Comparison of ENCODE assay signal across 13 mouse cellular contexts in genomic region chr17:56611323-56611722, GRCm38 (mm10). TPM values are rescaled to one million over a fixed set of nuclear protein-coding genes. Genes with fewer than 3 reads are reported as not detected.
DNase-seq lines count a peak whose midpoint lies in the region; ATAC-seq and TF ChIP-seq lines count a peak whose summit lies in the region.
"Had no signal": no experiment of that assay in that cellular context is flagged by ENCODE, and none has a peak within 500 bp of the region (broad histone marks: within the 10 kb centered on the region; RNA-seq: fewer than 3 reads in every experiment).

No protein-coding gene starts in this region.

- H3K9me3 ChIP-seq in heart, embryonic 12.5 days (replicated peaks), result no peaks in the 10 kb centered on the region
- no peaks in the 10 kb centered on the region for H3K9me3 ChIP-seq in midbrain, embryonic 10.5 days (replicated peaks)
- no peaks in the 10 kb centered on the region for H3K9me3 ChIP-seq in midbrain, embryonic 14.5 days (ENCODE audit: control insufficient read depth, low read length)
- no peaks in the 10 kb centered on the region for H3K9me3 ChIP-seq in liver, embryonic 16.5 days (replicated peaks; ENCODE audit: control insufficient read depth, low read length)
- H3K9me3 ChIP-seq: G1E had no signal

- H3K27me3 ChIP-seq in heart, embryonic 12.5 days (replicated peaks), result no peaks in the 10 kb centered on the region
- H3K27me3 ChIP-seq in midbrain, embryonic 10.5 days (ENCODE audit: low read depth, poor library complexity, severe bottlenecking), result no peaks in the 10 kb centered on the region
- no peaks in the 10 kb centered on the region for H3K27me3 ChIP-seq in midbrain, embryonic 14.5 days (ENCODE audit: control insufficient read depth, insufficient read depth, low read length)
- H3K27me3 ChIP-seq in liver, embryonic 16.5 days (ENCODE audit: control insufficient read depth, insufficient read depth, low read depth, low read length), result no peaks in the 10 kb centered on the region

- TF ChIP-seq POLR2A in embryonic fibroblast, embryonic 13.5 days (IDR thresholded peaks at IDR 0.05; ENCODE audit: low read depth, low read length), result 0 out of 2 replicates have a peak, but pooled peaks have one; percentile 4

- DNase-seq in heart, adult 11 months, result peak; percentile 88
- DNase-seq in midbrain, embryonic 10.5 days (ENCODE audit: low spot score), result no peak
- DNase-seq in midbrain, embryonic 14.5 days, result no peak
- DNase-seq in thymus, postnatal 36 days, result no peak
- no peak for DNase-seq in thymus, adult 18-20 months
- DNase-seq: cerebellum, adult 8-10 months; right cerebral cortex, postnatal 25 days had no signal

- ATAC-seq in heart, embryonic 12.5 days (ENCODE audit: insufficient number of reproducible peaks, low FRiP score), result no peak
- ATAC-seq in midbrain, embryonic 14.5 days (ENCODE audit: low FRiP score, low TSS enrichment), result no peak
- no peak for ATAC-seq in liver, embryonic 16.5 days (ENCODE audit: low read depth)

- no peak for TF ChIP-seq CTCF in embryonic fibroblast, embryonic 13.5 days (IDR thresholded peaks at IDR 0.05; ENCODE audit: borderline replicate concordance, insufficient read depth, low read length)

- no peak overlapping the region for H3K27ac ChIP-seq in heart, embryonic 12.5 days (ENCODE audit: poor library complexity, severe bottlenecking)
- H3K27ac ChIP-seq in midbrain, embryonic 10.5 days (replicated peaks), result no peak overlapping the region
- no peak overlapping the region for H3K27ac ChIP-seq in midbrain, embryonic 14.5 days (replicated peaks; ENCODE audit: low read depth, low read length)
- H3K27ac ChIP-seq in embryonic fibroblast, embryonic 13.5 days (ENCODE audit: insufficient read depth, low read length), result no peak overlapping the region
- H3K27ac ChIP-seq in liver, embryonic 16.5 days (ENCODE audit: low read length), result peak overlapping the region; percentile 83
- H3K27ac ChIP-seq: hindbrain, embryonic 14.5 days had no signal

- no peak overlapping the region for H3K4me3 ChIP-seq in heart, embryonic 12.5 days
- peak overlapping the region; percentile 21 for H3K4me3 ChIP-seq in midbrain, embryonic 10.5 days
- H3K4me3 ChIP-seq in midbrain, embryonic 14.5 days (replicated peaks; ENCODE audit: low read depth, low read length), result no peak overlapping the region
- H3K4me3 ChIP-seq in embryonic fibroblast, embryonic 13.5 days (ENCODE audit: insufficient read depth, low read length), result no peak overlapping the region
- H3K4me3 ChIP-seq in liver, embryonic 16.5 days (ENCODE audit: low read depth, low read length), result no peak overlapping the region

- H3K4me1 ChIP-seq in heart, embryonic 12.5 days (replicated peaks), result peaks cover 52% of the 10 kb centered on the region
- H3K4me1 ChIP-seq in midbrain, embryonic 10.5 days, result peaks cover 66% of the 10 kb centered on the region
- H3K4me1 ChIP-seq in midbrain, embryonic 14.5 days (ENCODE audit: control insufficient read depth, insufficient read depth, low read length), result peaks cover 22% of the 10 kb centered on the region
- H3K4me1 ChIP-seq in embryonic fibroblast, embryonic 13.5 days (ENCODE audit: control insufficient read depth, insufficient read depth, low read length), result 0 out of 2 replicates have a peak, but pooled peaks cover 6% of the 10 kb centered on the region
- peaks cover 48% of the 10 kb centered on the region for H3K4me1 ChIP-seq in liver, embryonic 16.5 days (ENCODE audit: control insufficient read depth, low read depth, low read length)

- no peak overlapping the region for H3K4me2 ChIP-seq in heart, embryonic 12.5 days
- no peak overlapping the region for H3K4me2 ChIP-seq in midbrain, embryonic 14.5 days (ENCODE audit: low read length)
- no peak overlapping the region for H3K4me2 ChIP-seq in liver, embryonic 16.5 days (ENCODE audit: low read depth, low read length)

- H3K9ac ChIP-seq in heart, embryonic 12.5 days, result no peak overlapping the region
- no peak overlapping the region for H3K9ac ChIP-seq in midbrain, embryonic 14.5 days (replicated peaks; ENCODE audit: low read length)
- no peak overlapping the region for H3K9ac ChIP-seq in liver, embryonic 16.5 days (ENCODE audit: low read depth, low read length)
- H3K9ac ChIP-seq: hindbrain, embryonic 14.5 days; liver, embryonic 14.5 days had no signal

- 67% methylated on average over 2 of the region's 2 CpGs for WGBS in heart, embryonic 12.5 days
- WGBS in midbrain, embryonic 10.5 days, result 52% methylated on average over 2 of the region's 2 CpGs
- WGBS in midbrain, embryonic 14.5 days, result 69% methylated on average over 2 of the region's 2 CpGs
- 71% methylated on average over 2 of the region's 2 CpGs for WGBS in liver, embryonic 16.5 days (ENCODE audit: insufficient replicate concordance)

- H3K36me3 ChIP-seq in heart, embryonic 12.5 days, result peaks cover 39% of the 10 kb centered on the region
- peaks cover 43% of the 10 kb centered on the region for H3K36me3 ChIP-seq in midbrain, embryonic 10.5 days
- H3K36me3 ChIP-seq in midbrain, embryonic 14.5 days (ENCODE audit: control insufficient read depth, insufficient read depth, low read length), result peaks cover 41% of the 10 kb centered on the region
- peaks cover 14% of the 10 kb centered on the region for H3K36me3 ChIP-seq in liver, embryonic 16.5 days (ENCODE audit: control insufficient read depth, insufficient read depth)

RNA-seq across cellular contexts. Expression of gene 2410015M20Rik, which starts 1.8 kb away (rescaled TPM):
- 253 and 282 TPM in 2 replicates for polyA plus RNA-seq in heart, embryonic 12.5 days (2016; fragmentation: Nextera tagmentation; extraction: Ambion mirVana)
- 197 and 202 TPM in 2 replicates for polyA plus RNA-seq in midbrain, embryonic 10.5 days (2016; fragmentation: Nextera tagmentation; extraction: Ambion mirVana)
- 192 and 195 TPM in 2 replicates for polyA plus RNA-seq in midbrain, embryonic 14.5 days (2014; fragmentation: Nextera tagmentation; extraction: Ambion mirVana)
- 134 and 146 TPM in 2 replicates for polyA plus RNA-seq in embryonic fibroblast, embryonic 13.5 days (2011; ENCODE audit: insufficient read length, low read depth, missing spikeins)
- polyA plus RNA-seq in liver, embryonic 16.5 days (2015; fragmentation: Nextera tagmentation; extraction: Ambion mirVana), result 129 and 149 TPM in 2 replicates

RNA-seq across cellular contexts. Expression of gene Rpl36, which starts 1.9 kb away (rescaled TPM):
- polyA plus RNA-seq in heart, embryonic 12.5 days (2016; fragmentation: Nextera tagmentation; extraction: Ambion mirVana), result 1,231 and 1,273 TPM in 2 replicates
- polyA plus RNA-seq in midbrain, embryonic 10.5 days (2016; fragmentation: Nextera tagmentation; extraction: Ambion mirVana), result 1,286 and 1,494 TPM in 2 replicates
- 1,168 and 1,300 TPM in 2 replicates for polyA plus RNA-seq in midbrain, embryonic 14.5 days (2014; fragmentation: Nextera tagmentation; extraction: Ambion mirVana)
- polyA plus RNA-seq in embryonic fibroblast, embryonic 13.5 days (2011; ENCODE audit: insufficient read length, low read depth, missing spikeins), result 200 and 331 TPM in 2 replicates
- polyA plus RNA-seq in liver, embryonic 16.5 days (2015; fragmentation: Nextera tagmentation; extraction: Ambion mirVana), result 828 and 951 TPM in 2 replicates

RNA-seq across cellular contexts. Expression of gene Lonp1, which starts 15.4 kb away (rescaled TPM):
- polyA plus RNA-seq in heart, embryonic 12.5 days (2016; fragmentation: Nextera tagmentation; extraction: Ambion mirVana), result 66.2 and 67.3 TPM in 2 replicates
- 52.4 and 54.4 TPM in 2 replicates for polyA plus RNA-seq in midbrain, embryonic 10.5 days (2016; fragmentation: Nextera tagmentation; extraction: Ambion mirVana)
- polyA plus RNA-seq in midbrain, embryonic 14.5 days (2014; fragmentation: Nextera tagmentation; extraction: Ambion mirVana), result 44.5 and 46.1 TPM in 2 replicates
- 84.6 and 91.7 TPM in 2 replicates for polyA plus RNA-seq in embryonic fibroblast, embryonic 13.5 days (2011; ENCODE audit: insufficient read length, low read depth, missing spikeins)
- polyA plus RNA-seq in liver, embryonic 16.5 days (2015; fragmentation: Nextera tagmentation; extraction: Ambion mirVana), result 35.0 and 36.3 TPM in 2 replicates

RNA-seq across cellular contexts. Expression of gene Catsperd, which starts 16.6 kb away (rescaled TPM):
- 0.28 and 0.42 TPM in 2 replicates for polyA plus RNA-seq in heart, embryonic 12.5 days (2016; fragmentation: Nextera tagmentation; extraction: Ambion mirVana)
- polyA plus RNA-seq in midbrain, embryonic 10.5 days (2016; fragmentation: Nextera tagmentation; extraction: Ambion mirVana), result 0.61 and 0.79 TPM in 2 replicates
- polyA plus RNA-seq in midbrain, embryonic 14.5 days (2014; fragmentation: Nextera tagmentation; extraction: Ambion mirVana), result 1.6 TPM in 2 replicates
- polyA plus RNA-seq in embryonic fibroblast, embryonic 13.5 days (2011; ENCODE audit: insufficient read length, low read depth, missing spikeins), result 0.38 and 0.56 TPM in 2 replicates
- 0.21 and 0.33 TPM in 2 replicates for polyA plus RNA-seq in liver, embryonic 16.5 days (2015; fragmentation: Nextera tagmentation; extraction: Ambion mirVana)
- polyA plus RNA-seq: G1E had no signal

RNA-seq across cellular contexts. Expression of gene Safb, which starts 26.7 kb away (rescaled TPM):
- 93.1 and 101 TPM in 2 replicates for polyA plus RNA-seq in heart, embryonic 12.5 days (2016; fragmentation: Nextera tagmentation; extraction: Ambion mirVana)
- 148 and 157 TPM in 2 replicates for polyA plus RNA-seq in midbrain, embryonic 10.5 days (2016; fragmentation: Nextera tagmentation; extraction: Ambion mirVana)
- 79.2 and 89.6 TPM in 2 replicates for polyA plus RNA-seq in midbrain, embryonic 14.5 days (2014; fragmentation: Nextera tagmentation; extraction: Ambion mirVana)
- polyA plus RNA-seq in embryonic fibroblast, embryonic 13.5 days (2011; ENCODE audit: insufficient read length, low read depth, missing spikeins), result 67.2 and 76.1 TPM in 2 replicates
- polyA plus RNA-seq in liver, embryonic 16.5 days (2015; fragmentation: Nextera tagmentation; extraction: Ambion mirVana), result 38.7 and 38.9 TPM in 2 replicates
